In genomic region chr12:21302361-21302783, GRCm38 (mm10) we compare ENCODE assay signal across 16 mouse cellular contexts. TPM values are rescaled to one million over a fixed set of nuclear protein-coding genes. Genes with fewer than 3 reads are reported as not detected.
DNase-seq lines count a peak whose midpoint lies in the region; ATAC-seq and TF ChIP-seq lines count a peak whose summit lies in the region.
"Had no signal": no experiment of that assay in that cellular context is flagged by ENCODE, and none has a peak within 500 bp of the region (broad histone marks: within the 10 kb centered on the region; RNA-seq: fewer than 3 reads in every experiment).

No protein-coding gene starts in this region.

- no peak for TF ChIP-seq CTCF in kidney, postnatal 0 days (IDR thresholded peaks at IDR 0.05; ENCODE audit: low read depth)

- DNase-seq in midbrain, embryonic 11.5 days (ENCODE audit: low spot score, missing footprints): peak; percentile 69
- peak; percentile 36 for DNase-seq in kidney, postnatal 0 days (ENCODE audit: low spot score)
- DNase-seq in cerebellum, postnatal 36 days: no peak
- DNase-seq: cerebellum, adult 9-10 months; gastrocnemius, postnatal 10 days; layer of hippocampus, postnatal 36 days; thymus, postnatal 14 days had no signal

- ATAC-seq in midbrain, embryonic 11.5 days (ENCODE audit: low FRiP score): no peak
- ATAC-seq in midbrain, embryonic 16.5 days: no peak
- peak; percentile 90 for ATAC-seq in kidney, postnatal 0 days (replicated peaks; ENCODE audit: low FRiP score, low read depth)
- ATAC-seq in liver, embryonic 16.5 days (ENCODE audit: low read depth): peak; percentile 76
- no peak for ATAC-seq in inflammation-experienced regulatory T-cells, adult 6 months
- ATAC-seq in hindbrain, embryonic 12.5 days (ENCODE audit: low FRiP score): no peak
- ATAC-seq: hindbrain, postnatal 0 days had no signal

- H3K4me1 ChIP-seq in midbrain, embryonic 11.5 days (ENCODE audit: control insufficient read depth, insufficient read depth, low read length): no peaks in the 10 kb centered on the region
- H3K4me1 ChIP-seq in midbrain, embryonic 16.5 days (ENCODE audit: control insufficient read depth, insufficient read depth, low read length): no peaks in the 10 kb centered on the region
- H3K4me1 ChIP-seq in kidney, postnatal 0 days (replicated peaks; ENCODE audit: insufficient read depth, low read length): no peaks in the 10 kb centered on the region
- peaks cover 6% of the 10 kb centered on the region for H3K4me1 ChIP-seq in liver, embryonic 16.5 days (ENCODE audit: control insufficient read depth, low read depth, low read length)
- no peaks in the 10 kb centered on the region for H3K4me1 ChIP-seq in hindbrain, embryonic 12.5 days
- H3K4me1 ChIP-seq: embryonic facial prominence, embryonic 12.5 days; heart, embryonic 12.5 days; limb, embryonic 15.5 days had no signal

- H3K9me3 ChIP-seq in midbrain, embryonic 11.5 days (ENCODE audit: control insufficient read depth, low read length): no peaks in the 10 kb centered on the region
- H3K9me3 ChIP-seq in midbrain, embryonic 16.5 days (replicated peaks; ENCODE audit: control insufficient read depth, low read length, poor library complexity, severe bottlenecking): no peaks in the 10 kb centered on the region
- no peaks in the 10 kb centered on the region for H3K9me3 ChIP-seq in kidney, postnatal 0 days (replicated peaks; ENCODE audit: low read length)
- H3K9me3 ChIP-seq in liver, embryonic 16.5 days (replicated peaks; ENCODE audit: control insufficient read depth, low read length): no peaks in the 10 kb centered on the region
- no peaks in the 10 kb centered on the region for H3K9me3 ChIP-seq in hindbrain, embryonic 12.5 days (replicated peaks)
- H3K9me3 ChIP-seq: embryonic facial prominence, embryonic 12.5 days; heart, embryonic 12.5 days; limb, embryonic 15.5 days had no signal

- H3K27me3 ChIP-seq in midbrain, embryonic 11.5 days (ENCODE audit: control insufficient read depth, insufficient read depth, low read length): no peaks in the 10 kb centered on the region
- no peaks in the 10 kb centered on the region for H3K27me3 ChIP-seq in midbrain, embryonic 16.5 days (ENCODE audit: control insufficient read depth, insufficient read depth, low read depth, low read length)
- no peaks in the 10 kb centered on the region for H3K27me3 ChIP-seq in kidney, postnatal 0 days (ENCODE audit: insufficient read depth, low read length)
- no peaks in the 10 kb centered on the region for H3K27me3 ChIP-seq in liver, embryonic 16.5 days (ENCODE audit: control insufficient read depth, insufficient read depth, low read depth, low read length)
- H3K27me3 ChIP-seq in hindbrain, embryonic 12.5 days: no peaks in the 10 kb centered on the region
- H3K27me3 ChIP-seq: embryonic facial prominence, embryonic 12.5 days; heart, embryonic 12.5 days; limb, embryonic 15.5 days had no signal

- WGBS in midbrain, embryonic 11.5 days: 79% methylated on average over 5 of the region's 5 CpGs
- 87% methylated on average over 5 of the region's 5 CpGs for WGBS in midbrain, embryonic 16.5 days
- WGBS in kidney, postnatal 0 days: 77% methylated on average over 5 of the region's 5 CpGs
- WGBS in liver, embryonic 16.5 days (ENCODE audit: insufficient replicate concordance): 23% methylated on average over 5 of the region's 5 CpGs
- WGBS in hindbrain, embryonic 12.5 days: 88% methylated on average over 5 of the region's 5 CpGs

- H3K36me3 ChIP-seq in midbrain, embryonic 11.5 days (ENCODE audit: control insufficient read depth, insufficient read depth, low read length): peaks cover 28% of the 10 kb centered on the region; the same call in 1 of the 2 replicates
- H3K36me3 ChIP-seq in midbrain, embryonic 16.5 days (ENCODE audit: control insufficient read depth, insufficient read depth, low read length): peaks cover 56% of the 10 kb centered on the region
- H3K36me3 ChIP-seq in kidney, postnatal 0 days (ENCODE audit: insufficient read depth, low read length): peaks cover 58% of the 10 kb centered on the region
- H3K36me3 ChIP-seq in liver, embryonic 16.5 days (ENCODE audit: control insufficient read depth, insufficient read depth): peaks cover 16% of the 10 kb centered on the region
- H3K36me3 ChIP-seq in hindbrain, embryonic 12.5 days: peaks cover 87% of the 10 kb centered on the region

- no peak overlapping the region for H3K9ac ChIP-seq in midbrain, embryonic 11.5 days (ENCODE audit: low read length)
- no peak overlapping the region for H3K9ac ChIP-seq in midbrain, embryonic 16.5 days (ENCODE audit: low read depth, low read length)
- no peak overlapping the region for H3K9ac ChIP-seq in kidney, postnatal 0 days (ENCODE audit: low read depth, low read length)
- H3K9ac ChIP-seq in liver, embryonic 16.5 days (ENCODE audit: low read depth, low read length): no peak overlapping the region
- no peak overlapping the region for H3K9ac ChIP-seq in hindbrain, embryonic 12.5 days
- H3K9ac ChIP-seq: embryonic facial prominence, embryonic 12.5 days; heart, embryonic 12.5 days; limb, embryonic 15.5 days had no signal

- H3K27ac ChIP-seq in midbrain, embryonic 11.5 days (ENCODE audit: low read depth, low read length): no peak overlapping the region
- no peak overlapping the region for H3K27ac ChIP-seq in midbrain, embryonic 16.5 days (ENCODE audit: low read length)
- peak overlapping the region; percentile 60 for H3K27ac ChIP-seq in kidney, postnatal 0 days
- H3K27ac ChIP-seq in liver, embryonic 16.5 days (ENCODE audit: low read length): peak overlapping the region; percentile 21; the same call in 1 of the 2 replicates
- H3K27ac ChIP-seq in hindbrain, embryonic 12.5 days: no peak overlapping the region
- H3K27ac ChIP-seq: embryonic facial prominence, embryonic 12.5 days; hindbrain, postnatal 0 days; limb, embryonic 15.5 days; macrophage had no signal

- H3K4me2 ChIP-seq in midbrain, embryonic 11.5 days: no peak overlapping the region
- H3K4me2 ChIP-seq in midbrain, embryonic 16.5 days (ENCODE audit: low read length): no peak overlapping the region
- no peak overlapping the region for H3K4me2 ChIP-seq in kidney, postnatal 0 days (ENCODE audit: low read length)
- no peak overlapping the region for H3K4me2 ChIP-seq in liver, embryonic 16.5 days (ENCODE audit: low read depth, low read length)
- no peak overlapping the region for H3K4me2 ChIP-seq in hindbrain, embryonic 12.5 days (replicated peaks)
- H3K4me2 ChIP-seq: embryonic facial prominence, embryonic 12.5 days; heart, embryonic 12.5 days; limb, embryonic 15.5 days had no signal

- H3K4me3 ChIP-seq in midbrain, embryonic 11.5 days (ENCODE audit: low read depth, low read length): no peak overlapping the region
- no peak overlapping the region for H3K4me3 ChIP-seq in midbrain, embryonic 16.5 days (ENCODE audit: low read depth, low read length)
- H3K4me3 ChIP-seq in kidney, postnatal 0 days (replicated peaks; ENCODE audit: low read depth, low read length): no peak overlapping the region
- no peak overlapping the region for H3K4me3 ChIP-seq in liver, embryonic 16.5 days (ENCODE audit: low read depth, low read length)
- H3K4me3 ChIP-seq in hindbrain, embryonic 12.5 days: no peak overlapping the region
- H3K4me3 ChIP-seq: embryonic facial prominence, embryonic 12.5 days; heart, embryonic 12.5 days; limb, embryonic 15.5 days had no signal

RNA-seq across cellular contexts. Expression of gene Iah1, which starts 13.8 kb away (rescaled TPM):
- polyA plus RNA-seq in midbrain, embryonic 11.5 days (2014; fragmentation: Nextera tagmentation; extraction: Ambion mirVana): 49.5 and 50.8 TPM in 2 replicates
- polyA plus RNA-seq in midbrain, embryonic 16.5 days (2015; fragmentation: Nextera tagmentation; extraction: Ambion mirVana): 29.2 and 32.5 TPM in 2 replicates
- 150 and 152 TPM in 2 replicates for polyA plus RNA-seq in kidney, postnatal 0 days (2015; fragmentation: Nextera tagmentation; extraction: Ambion mirVana)
- polyA plus RNA-seq in liver, embryonic 16.5 days (2015; fragmentation: Nextera tagmentation; extraction: Ambion mirVana): 52.9 and 55.8 TPM in 2 replicates
- 10 to 100 TPM; 43.6 to 48.9 (median 46.6) TPM for polyA plus RNA-seq in inflammation-experienced regulatory T-cells, adult 6 months (2017; shearing (Covaris generic))
- polyA plus RNA-seq in hindbrain, embryonic 12.5 days (2016; fragmentation: Nextera tagmentation; extraction: Ambion mirVana): 40.2 and 42.8 TPM in 2 replicates

RNA-seq across cellular contexts. Expression of gene Itgb1bp1, which starts 16.3 kb away (rescaled TPM):
- polyA plus RNA-seq in midbrain, embryonic 11.5 days (2014; fragmentation: Nextera tagmentation; extraction: Ambion mirVana): 42.6 and 42.9 TPM in 2 replicates
- polyA plus RNA-seq in midbrain, embryonic 16.5 days (2015; fragmentation: Nextera tagmentation; extraction: Ambion mirVana): 32.4 and 35.0 TPM in 2 replicates
- 50.9 and 52.6 TPM in 2 replicates for polyA plus RNA-seq in kidney, postnatal 0 days (2015; fragmentation: Nextera tagmentation; extraction: Ambion mirVana)
- polyA plus RNA-seq in liver, embryonic 16.5 days (2015; fragmentation: Nextera tagmentation; extraction: Ambion mirVana): 19.3 and 20.3 TPM in 2 replicates
- polyA plus RNA-seq in inflammation-experienced regulatory T-cells, adult 6 months (2017; shearing (Covaris generic)): 100 to 1,000 TPM in 1 of 3 experiments, 10 to 100 TPM in 2; 70.2 to 102 (median 87.2) TPM
- polyA plus RNA-seq in hindbrain, embryonic 12.5 days (2016; fragmentation: Nextera tagmentation; extraction: Ambion mirVana): 36.5 and 39.6 TPM in 2 replicates

RNA-seq across cellular contexts. Expression of gene Cpsf3, which starts 17.2 kb away (rescaled TPM):
- polyA plus RNA-seq in midbrain, embryonic 11.5 days (2014; fragmentation: Nextera tagmentation; extraction: Ambion mirVana): 138 and 145 TPM in 2 replicates
- 89.5 and 91.3 TPM in 2 replicates for polyA plus RNA-seq in midbrain, embryonic 16.5 days (2015; fragmentation: Nextera tagmentation; extraction: Ambion mirVana)
- 81.0 and 83.5 TPM in 2 replicates for polyA plus RNA-seq in kidney, postnatal 0 days (2015; fragmentation: Nextera tagmentation; extraction: Ambion mirVana)
- 39.6 and 40.9 TPM in 2 replicates for polyA plus RNA-seq in liver, embryonic 16.5 days (2015; fragmentation: Nextera tagmentation; extraction: Ambion mirVana)
- polyA plus RNA-seq in inflammation-experienced regulatory T-cells, adult 6 months (2017; shearing (Covaris generic)): 100 to 1,000 TPM; 105 to 138 (median 128) TPM
- polyA plus RNA-seq in hindbrain, embryonic 12.5 days (2016; fragmentation: Nextera tagmentation; extraction: Ambion mirVana): 113 and 118 TPM in 2 replicates

Comparison
In these comparisons a context has a peak if more than half of its experiments do, and no peak if none do; other contexts are left out.
1. ATAC-seq: peak in kidney, postnatal 0 days (single experiment) and liver, embryonic 16.5 days (single experiment); none in midbrain, embryonic 11.5 days (single experiment), midbrain, embryonic 16.5 days (single experiment), inflammation-experienced regulatory T-cells, adult 6 months (single experiment) and hindbrain, embryonic 12.5 days (single experiment).
2. DNase-seq: peak in midbrain, embryonic 11.5 days (single experiment) and kidney, postnatal 0 days (single experiment); none in cerebellum, postnatal 36 days (0 of 2).
3. H3K27ac ChIP-seq: peak in kidney, postnatal 0 days (single experiment) and liver, embryonic 16.5 days (single experiment); none in midbrain, embryonic 11.5 days (single experiment), midbrain, embryonic 16.5 days (single experiment) and hindbrain, embryonic 12.5 days (single experiment).